Mouse (Mus musculus) heart, adult 2 months (tissue): Measurements from ENCODE around the gene Uxs1. TPM values are rescaled to one million over a fixed set of nuclear protein-coding genes. Genes with fewer than 3 reads are reported as not detected.

Experiments
- DNase-seq, 2 experiments: peaks; one replicate each; pipeline ENCODE4 v3.0.0; 2021
- H3K27ac ChIP-seq: fragments of 200-600 bp; 2 replicates; pipeline ENCODE4 v1.8.1; 2022
- H3K27me3 ChIP-seq: fragments of 200-500 bp; 2 replicates; pipeline ENCODE4 v1.6.1; 2012; ENCODE audit warnings: mild to moderate bottlenecking, low read length, inconsistent platforms, mixed read lengths; ENCODE audit not compliant: control insufficient read depth, insufficient read depth
- H3K36me3 ChIP-seq: fragments of 200-500 bp; 2 replicates; pipeline ENCODE4 v1.6.1; 2012; ENCODE audit warnings: low read length, inconsistent platforms; ENCODE audit not compliant: control insufficient read depth, insufficient read depth
- H3K4me1 ChIP-seq: fragments of 200-500 bp; 2 replicates; pipeline ENCODE4 v1.6.1; 2011; ENCODE audit warnings: low read length; ENCODE audit not compliant: control insufficient read depth, insufficient read depth
- H3K4me3 ChIP-seq: fragments of 200-600 bp; 2 replicates; pipeline ENCODE4 v1.8.1; 2022
- H3K79me2 ChIP-seq: fragments of 200-500 bp; replicated peaks from 2 replicates; pipeline ENCODE4 v1.6.1; 2012; ENCODE audit warnings: mild to moderate bottlenecking, inconsistent platforms, low read length, moderate library complexity, mixed read lengths; ENCODE audit not compliant: control insufficient read depth, insufficient read depth
- H3K9ac ChIP-seq: fragments of 200-500 bp; 2 replicates; pipeline ENCODE4 v1.6.1; 2012; ENCODE audit warnings: low read depth, mild to moderate bottlenecking, control low read depth, inconsistent platforms, low read length, mixed read lengths
- CTCF ChIP-seq: fragments of 200-600 bp; IDR thresholded peaks from 2 replicates; pipeline ENCODE4 v1.8.1; 2022; ENCODE audit warnings: antibody characterized with exemption, mild to moderate bottlenecking, moderate library complexity
- EP300 ChIP-seq: fragments of 200-500 bp; IDR thresholded peaks from 2 replicates; pipeline ENCODE4 v1.6.1; 2011; ENCODE audit warnings: low read depth, low read length, control low read depth; ENCODE audit not compliant: insufficient read depth
- POLR2A ChIP-seq: fragments of 200-500 bp; IDR thresholded peaks from 2 replicates; pipeline ENCODE4 v1.6.1; 2011; ENCODE audit warnings: mild to moderate bottlenecking, low read depth, low read length, control low read depth; ENCODE audit not compliant: insufficient read depth
- WGBS: fragments of 180-500 bp; shearing (Covaris S2); methylation state at CpG from one replicate; pipeline ENCODE4 v1.1.7; 2018; 5-methylcytosine and 5-hydroxymethylcytosine counted together
- intact Hi-C: fragments of 180-260 bp; cut with DNase I; formaldehyde crosslinking; loops from one replicate; pipeline ENCODE4 v1.15.1; 2025
- polyA plus RNA-seq: library from polyadenylated mRNA; depleted of rRNA; stranded (reverse); fragments of >200 nt; gene quantifications from 2 replicates; pipeline ENCODE4 v1.2.3, GENCODE M21; 2012; rRNA removed
- total RNA-seq, 2 experiments: library from RNA; stranded (reverse); gene quantifications; 2 replicates each; pipeline ENCODE4 v1.2.3; 2021

Uxs1 gene
- total and polyA plus RNA-seq, 3 experiments, result 5.5 to 10.9 (median 10.0) TPM

DNA sequence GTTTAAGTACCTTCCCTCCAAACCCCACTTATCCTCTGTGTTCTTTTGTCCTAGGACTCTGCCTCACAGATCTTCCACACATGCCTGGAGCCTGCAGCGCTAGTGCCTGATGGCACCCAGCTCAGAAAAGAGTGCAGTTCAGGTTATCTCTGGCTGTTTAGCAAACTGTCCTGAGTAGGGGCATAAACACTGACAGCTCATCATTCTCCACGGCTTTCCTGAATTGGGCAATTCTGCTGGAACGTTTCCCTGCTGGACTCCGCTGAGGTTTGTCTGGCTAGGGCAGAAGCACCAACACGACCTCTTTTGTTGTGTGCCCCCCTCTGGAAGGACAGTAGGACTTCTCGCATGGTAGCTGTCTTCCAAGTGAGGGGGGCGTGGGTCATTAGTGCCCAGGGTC, 109.6 kb downstream of the Uxs1 start:
- Histone ChIP-seq H3K9ac (no peak overlapping the region), H3K36me3 (no peaks in the 10 kb centered on the region), H3K27me3 (no peaks in the 10 kb centered on the region), H3K4me3 (no peak overlapping the region), H3K27ac (no peak overlapping the region), H3K4me1 (no peaks in the 10 kb centered on the region), H3K79me2 (no peaks in the 10 kb centered on the region)
- no peak for TF ChIP-seq EP300
- no peak for TF ChIP-seq POLR2A
- no peak for TF ChIP-seq CTCF
- WGBS, result 71% methylated on average over 7 of the region's 7 CpGs
- no peak for DNase-seq
- intact Hi-C loops, result no loop called here

DNA sequence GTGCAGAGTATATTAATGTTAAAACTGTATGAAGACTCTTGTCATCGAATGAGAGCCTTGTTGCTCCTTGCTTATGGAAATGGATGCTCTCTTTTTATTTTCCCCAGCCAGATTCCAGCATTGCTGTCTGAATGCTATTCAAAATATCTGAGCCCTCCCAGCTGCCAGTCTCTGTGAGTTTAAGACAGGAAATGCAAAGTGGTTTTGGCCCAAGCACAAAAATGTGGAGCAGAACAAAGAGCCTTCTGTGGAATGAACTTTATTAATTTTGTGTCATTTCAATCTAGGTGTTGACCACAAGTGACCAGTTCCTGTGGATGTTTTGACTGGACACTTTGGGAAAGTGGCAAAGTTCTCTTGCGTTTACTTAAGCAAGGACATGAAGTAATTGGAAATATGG, 112.8 kb downstream of the Uxs1 start:
- 51% methylated on average over 2 of the region's 2 CpGs for WGBS
- H3K27ac ChIP-seq, result no peak overlapping the region
- no peak for DNase-seq

GRCm38 (mm10) chr1:43698577-43699000, 129.0 kb downstream of the Uxs1 start:
- no peak overlapping the region for H3K4me3 ChIP-seq
- TF ChIP-seq CTCF, result no peak
- intact Hi-C loops, result no loop called here
- 6% methylated on average over 4 of the region's 4 CpGs for WGBS
- peaks cover 2% of the 10 kb centered on the region; the same call in 1 of the 2 replicates for H3K36me3 ChIP-seq
- no peaks in the 10 kb centered on the region for H3K27me3 ChIP-seq
- no peak overlapping the region for H3K9ac ChIP-seq
- peaks cover 15% of the 10 kb centered on the region for H3K4me1 ChIP-seq
- H3K79me2 ChIP-seq, result no peaks in the 10 kb centered on the region
- peak; percentile 37 to 71 for DNase-seq
- H3K27ac ChIP-seq, result peak overlapping the region; percentile 18; the same call in 1 of the 2 replicates

More for the DNA sequence above, 112.8 kb downstream of the Uxs1 start:
- intact Hi-C loops, result no loop called here
- H3K4me3 ChIP-seq, result no peak overlapping the region
- no peaks in the 10 kb centered on the region for H3K79me2 ChIP-seq
- no peaks in the 10 kb centered on the region for H3K4me1 ChIP-seq
- TF ChIP-seq EP300 (no peak), POLR2A (no peak), CTCF (no peak)
- H3K36me3 ChIP-seq, result no peaks in the 10 kb centered on the region
- H3K9ac ChIP-seq, result no peak overlapping the region
- H3K27me3 ChIP-seq, result no peaks in the 10 kb centered on the region

Other genes starting within 250 kb of the Uxs1 start
- gene 1500015O10Rik, start 97.2 kb downstream of the Uxs1 start, total RNA-seq, result 1 to 10 TPM; 1.9 to 2.5 TPM
- 2.5 and 4.2 TPM in 2 replicates for gene 1500015O10Rik, start 97.2 kb downstream of the Uxs1 start, polyA plus RNA-seq
- 10 to 100 TPM; 36.3 to 43.5 TPM for gene Tpp2, start 105.8 kb upstream of the Uxs1 start, total RNA-seq
- gene Tpp2, start 105.8 kb upstream of the Uxs1 start, polyA plus RNA-seq, result 7.5 and 17.5 TPM in 2 replicates
- gene Mettl21c, start 192.2 kb upstream of the Uxs1 start, total RNA-seq, result not detected
- gene Mettl21c, start 192.2 kb upstream of the Uxs1 start, polyA plus RNA-seq, result not detected in 2 replicates
- not detected for gene Gm8251, start 234.1 kb upstream of the Uxs1 start, total RNA-seq
- gene Gm8251, start 234.1 kb upstream of the Uxs1 start, polyA plus RNA-seq, result not detected in 2 replicates